Mouse (Mus musculus) cerebellum, adult 9-11 months (tissue): ENCODE measurements around the gene Galnt17.
A peak's percentile ranks its signal among the peaks of the same experiment; 100 is the strongest.

ENCODE experiments used
- DNase-seq: peaks from one replicate; pipeline ENCODE4 v3.0.0; 2022

Gene Galnt17

GRCm38 (mm10) chr5:131308397-131308796 is at the start of gene Galnt17:
Gene Galnt17, minus strand, starts transcription at chr5:131308497.
- DNase-seq: no peak

- DNase-seq: no peak
Observed at GRCm38 (mm10) chr5:131334536-131334935, 26.2 kb upstream of the Galnt17 start.

- no peak for DNase-seq
Observed at GRCm38 (mm10) chr5:131321286-131321685, 13.0 kb upstream of the Galnt17 start.

- DNase-seq: no peak
Observed at GRCm38 (mm10) chr5:131319605-131320004, 11.3 kb upstream of the Galnt17 start.

GRCm38 (mm10) chr5:131319141-131319540 is 10.8 kb upstream of the Galnt17 start:
- no peak for DNase-seq

GRCm38 (mm10) chr5:131315016-131315415 is 6.7 kb upstream of the Galnt17 start:
- no peak for DNase-seq

- peak; percentile 88 for DNase-seq
Observed at GRCm38 (mm10) chr5:131307656-131308151, 593 bp downstream of the Galnt17 start.

GRCm38 (mm10) chr5:131306908-131307655 is 1.2 kb downstream of the Galnt17 start:
- DNase-seq: peak; percentile 85

- peak; percentile 44 for DNase-seq
Observed at GRCm38 (mm10) chr5:131306321-131306907, 1.9 kb downstream of the Galnt17 start.

- DNase-seq: no peak
Observed at GRCm38 (mm10) chr5:131305223-131305622, 3.1 kb downstream of the Galnt17 start.

- no peak for DNase-seq
Observed at GRCm38 (mm10) chr5:131301526-131301925, 6.8 kb downstream of the Galnt17 start.

- DNase-seq: no peak
Observed at GRCm38 (mm10) chr5:131293726-131294449, 14.4 kb downstream of the Galnt17 start.

GRCm38 (mm10) chr5:131287091-131287490 is 21.2 kb downstream of the Galnt17 start:
- DNase-seq: peak; percentile 43

- DNase-seq: no peak
Observed at GRCm38 (mm10) chr5:131286680-131287079, 21.6 kb downstream of the Galnt17 start.

GRCm38 (mm10) chr5:131280349-131280748 is 27.9 kb downstream of the Galnt17 start:
- no peak for DNase-seq

GRCm38 (mm10) chr5:131279286-131279685 is 29.0 kb downstream of the Galnt17 start:
- DNase-seq: peak; percentile 41

- no peak for DNase-seq
Observed at GRCm38 (mm10) chr5:131277227-131277626, 31.1 kb downstream of the Galnt17 start.

GRCm38 (mm10) chr5:131266291-131266690 is 42.0 kb downstream of the Galnt17 start:
- DNase-seq: no peak

- DNase-seq: no peak
Observed at GRCm38 (mm10) chr5:131264145-131264544, 44.2 kb downstream of the Galnt17 start.

- DNase-seq: peak; percentile 45
Observed at GRCm38 (mm10) chr5:131250701-131251636, 57.3 kb downstream of the Galnt17 start.

GRCm38 (mm10) chr5:131248416-131248815 is 59.9 kb downstream of the Galnt17 start:
- DNase-seq: no peak

- no peak for DNase-seq
Observed at GRCm38 (mm10) chr5:131246591-131246990, 61.7 kb downstream of the Galnt17 start.
